Mouse (Mus musculus) olfactory bulb, adult 2 months (tissue): ENCODE measurements around the gene Zmynd8. TPM values are rescaled to one million over a fixed set of nuclear protein-coding genes. Genes with fewer than 3 reads are reported as not detected.

ENCODE experiments used
- H3K27ac ChIP-seq: fragments of 200-500 bp; 2 replicates; pipeline ENCODE4 v1.5.1; 2012; ENCODE audit warnings: low read depth, low read length; ENCODE audit not compliant: insufficient read depth
- H3K4me1 ChIP-seq: fragments of 200-500 bp; 2 replicates; pipeline ENCODE4 v1.6.1; 2012; ENCODE audit warnings: low read length; ENCODE audit not compliant: control insufficient read depth, insufficient read depth
- H3K4me3 ChIP-seq: fragments of 200-500 bp; 2 replicates; pipeline ENCODE4 v1.5.1; 2012; ENCODE audit warnings: mild to moderate bottlenecking, low read depth, low read length, moderate library complexity; ENCODE audit not compliant: insufficient read depth
- CTCF ChIP-seq: fragments of 200-500 bp; IDR thresholded peaks from 2 replicates; pipeline ENCODE4 v1.5.1; 2012; ENCODE audit warnings: low read depth, mild to moderate bottlenecking, low read length, moderate library complexity; ENCODE audit not compliant: insufficient read depth
- POLR2A ChIP-seq: fragments of 200-500 bp; IDR thresholded peaks from 2 replicates; pipeline ENCODE4 v1.6.1; 2012; ENCODE audit warnings: mild to moderate bottlenecking, low read depth, low read length, moderate library complexity; ENCODE audit not compliant: insufficient read depth
- WGBS: fragments of 180-500 bp; shearing (Covaris S2); methylation state at CpG from one replicate; pipeline ENCODE4 v1.1.7; 2018; 5-methylcytosine and 5-hydroxymethylcytosine counted together
- polyA plus RNA-seq: library from polyadenylated mRNA; stranded (reverse); fragments of >200 nt; gene quantifications from 2 replicates; pipeline ENCODE4 v1.2.4, GENCODE M21; 2012; ENCODE audit warnings: low replicate concordance; ENCODE audit not compliant: missing spikeins, insufficient read depth, insufficient read length

The Zmynd8 gene
- polyA plus RNA-seq, 1 experiment = 440 TPM

- TF ChIP-seq CTCF = no peak
- no peak for TF ChIP-seq POLR2A
These were observed 13.4 kb downstream of the Zmynd8 start for GRCm38 (mm10) chr2:165885225-165885950.

DNA sequence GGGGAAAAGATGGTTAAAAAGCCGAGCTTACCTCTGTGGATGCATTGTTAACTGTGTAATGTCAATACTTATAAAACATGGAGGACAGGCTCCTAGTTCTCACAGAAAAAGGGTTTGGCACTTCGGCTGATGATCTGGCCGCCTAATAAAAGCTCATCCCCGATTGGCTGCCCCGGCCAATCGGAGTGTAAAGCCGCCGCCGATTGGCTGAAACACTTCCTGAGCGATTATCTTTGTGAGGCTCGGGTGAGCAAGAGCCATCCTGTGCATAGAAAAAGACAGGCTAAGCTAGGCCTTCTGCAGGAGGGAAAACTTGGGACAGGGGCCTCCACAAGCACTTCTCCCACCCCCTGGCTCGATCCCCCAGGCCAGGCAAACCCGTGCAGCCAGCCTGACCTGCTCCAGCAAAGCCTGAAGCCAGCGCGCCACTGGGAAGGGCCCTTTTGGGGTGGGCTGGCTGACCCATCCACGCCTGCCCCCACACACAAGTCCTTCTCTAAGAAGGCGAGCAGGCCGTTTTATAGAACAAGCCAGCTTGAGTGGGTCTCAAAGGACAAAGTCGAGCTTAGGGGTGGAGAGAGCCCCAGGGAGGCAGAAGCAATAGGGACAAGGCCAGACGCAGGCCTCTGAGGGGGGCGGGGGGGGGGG, 14.1 kb downstream of the Zmynd8 start:
- Histone ChIP-seq H3K27ac (peak overlapping the region; percentile 100), H3K4me3 (no peak overlapping the region), H3K4me1 (peaks cover 81% of the 10 kb centered on the region)
- WGBS = 6% methylated on average over 20 of the region's 21 CpGs
- TF ChIP-seq POLR2A (peak; percentile 26; the same call in 1 of the 2 replicates), CTCF (no peak)

More at GRCm38 (mm10) chr2:165885225-165885950, 13.4 kb downstream of the Zmynd8 start:
- H3K4me1 ChIP-seq = peaks cover 76% of the 10 kb centered on the region
- no peak overlapping the region for H3K4me3 ChIP-seq
- WGBS = 8% methylated on average over 13 of the region's 17 CpGs
- peak overlapping the region; percentile 100 for H3K27ac ChIP-seq

GRCm38 (mm10) chr2:165883846-165884576, 14.8 kb downstream of the Zmynd8 start:
- Histone ChIP-seq H3K4me1 (peaks cover 80% of the 10 kb centered on the region), H3K27ac (peak overlapping the region; percentile 91), H3K4me3 (peak overlapping the region; percentile 6; the same call in 1 of the 2 replicates)
- WGBS = 3% methylated on average over 11 of the region's 11 CpGs
- TF ChIP-seq CTCF = no peak
- TF ChIP-seq POLR2A = no peak

DNA sequence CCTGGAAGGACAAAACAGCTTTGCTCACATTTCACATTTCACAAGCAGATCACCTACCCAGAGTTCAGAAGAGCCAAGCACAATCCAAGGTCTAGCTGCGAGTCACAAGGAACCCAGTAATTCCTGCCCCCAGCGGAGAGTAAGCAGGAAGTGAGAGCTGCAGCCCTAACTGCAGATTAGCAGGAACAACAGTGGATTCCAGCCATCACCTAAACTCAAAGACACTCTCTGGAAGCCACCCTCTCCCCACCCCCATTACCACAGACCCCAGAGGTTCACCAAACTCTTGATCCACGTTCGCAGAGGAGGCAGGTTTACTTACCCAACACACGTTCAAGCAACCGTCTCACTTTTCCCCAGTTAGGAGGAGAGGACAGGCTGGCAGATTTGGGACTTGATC, 15.8 kb downstream of the Zmynd8 start:
- WGBS = 12% methylated on average over 6 of the region's 6 CpGs
- TF ChIP-seq CTCF (no peak), POLR2A (no peak)
- H3K27ac ChIP-seq = peak overlapping the region; percentile 95
- peak overlapping the region; percentile 12 for H3K4me3 ChIP-seq
- H3K4me1 ChIP-seq = peaks cover 74% of the 10 kb centered on the region

- H3K27ac ChIP-seq = peak overlapping the region; percentile 95
- H3K4me1 ChIP-seq = peaks cover 70% of the 10 kb centered on the region
- WGBS = 15% methylated on average over 13 of the region's 13 CpGs
- TF ChIP-seq CTCF (no peak), POLR2A (no peak)
- no peak overlapping the region for H3K4me3 ChIP-seq
These were observed 17.0 kb downstream of the Zmynd8 start for GRCm38 (mm10) chr2:165881585-165882431.

DNA sequence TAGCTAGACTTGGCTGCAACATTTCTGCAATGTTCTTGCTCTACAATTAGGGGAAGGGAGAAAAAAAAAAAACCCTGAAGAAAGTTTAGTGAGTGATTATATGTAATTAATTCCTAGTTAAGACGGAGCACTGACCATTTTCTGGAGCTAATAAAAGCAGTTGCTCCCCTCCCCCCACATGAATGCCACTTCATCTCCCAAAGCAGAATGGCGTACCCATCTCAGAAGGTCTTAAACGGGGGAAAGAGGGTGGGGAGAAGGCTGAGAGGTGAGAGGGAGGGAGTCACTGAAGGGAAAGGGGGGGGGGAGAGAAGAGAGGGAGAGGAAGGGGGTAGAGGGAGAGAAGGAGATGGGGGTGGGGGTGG, 17.6 kb downstream of the Zmynd8 start:
- Histone ChIP-seq H3K27ac (peak overlapping the region; percentile 100; the same call in 1 of the 2 replicates), H3K4me1 (peaks cover 70% of the 10 kb centered on the region), H3K4me3 (no peak overlapping the region)
- no peak for TF ChIP-seq CTCF
- TF ChIP-seq POLR2A = no peak
- 11% methylated on average over 3 of the region's 3 CpGs for WGBS

DNA sequence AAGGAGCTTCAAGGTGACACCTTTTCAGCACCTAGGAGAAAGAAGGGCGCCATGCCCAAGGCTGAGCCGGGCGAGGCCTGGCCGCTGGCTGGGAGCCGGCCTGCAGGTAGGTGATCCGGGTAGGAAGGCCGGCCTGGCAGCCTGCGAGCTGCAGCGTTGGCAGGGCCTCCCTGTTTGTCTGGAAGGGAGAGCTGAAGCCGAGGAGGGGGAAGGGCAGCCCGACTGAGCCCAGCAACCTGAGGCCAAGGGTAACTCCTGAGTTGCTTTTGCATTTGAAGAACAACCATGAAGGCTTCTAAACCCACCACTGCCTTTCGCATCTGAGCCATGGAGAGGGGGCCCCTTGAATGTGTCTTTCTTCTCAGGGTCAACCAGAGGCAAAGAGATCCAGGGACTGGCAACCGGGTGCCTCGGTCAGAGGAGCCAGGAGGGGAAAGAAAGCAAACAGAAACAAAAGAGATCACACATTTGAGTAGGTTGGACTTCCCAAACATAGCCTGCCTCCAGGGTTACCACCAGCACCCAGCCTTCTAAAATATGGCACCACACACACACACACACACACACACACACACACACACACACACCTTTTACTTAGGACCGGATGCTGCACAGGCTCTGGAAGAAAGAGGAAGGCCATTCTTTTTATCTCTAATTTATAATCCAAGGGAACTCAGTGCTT, 18.2 kb downstream of the Zmynd8 start:
- H3K4me3 ChIP-seq = no peak overlapping the region
- 5% methylated on average over 15 of the region's 15 CpGs for WGBS

GRCm38 (mm10) chr2:165879403-165880178, 19.2 kb downstream of the Zmynd8 start:
- H3K27ac ChIP-seq = peak overlapping the region; percentile 100
- TF ChIP-seq CTCF = no peak
- no peak for TF ChIP-seq POLR2A
- 8% methylated on average over 16 of the region's 16 CpGs for WGBS
- H3K4me1 ChIP-seq = peaks cover 68% of the 10 kb centered on the region
- H3K4me3 ChIP-seq = peak overlapping the region; percentile 13; the same call in 1 of the 2 replicates

More for the DNA sequence above, 18.2 kb downstream of the Zmynd8 start:
- Histone ChIP-seq H3K4me1 (peaks cover 68% of the 10 kb centered on the region), H3K27ac (peak overlapping the region; percentile 100)
- no peak for TF ChIP-seq CTCF
